7 mouse cellular contexts compared by ENCODE assay signal in genomic region chr3:51156386-51157290, GRCm38 (mm10).
A peak's percentile ranks its signal among the peaks of the same experiment; 100 is the strongest.
DNase-seq lines count a peak whose midpoint lies in the region; ATAC-seq lines count a peak whose summit lies in the region.

No protein-coding gene starts in this region.

- ATAC-seq in hindbrain, embryonic 13.5 days (ENCODE audit: low FRiP score) = peak; percentile 90

- H3K36me3 ChIP-seq in hindbrain, embryonic 13.5 days = no peaks in the 10 kb centered on the region

- peaks cover 31% of the 10 kb centered on the region for H3K4me1 ChIP-seq in hindbrain, embryonic 13.5 days (replicated peaks)

- H3K27me3 ChIP-seq in hindbrain, embryonic 13.5 days = 0 out of 2 replicates have a peak, but pooled peaks cover 3% of the 10 kb centered on the region

- WGBS in hindbrain, embryonic 13.5 days = 40% methylated on average over 20 of the region's 20 CpGs

- H3K4me2 ChIP-seq in hindbrain, embryonic 13.5 days = no peak overlapping the region

- H3K4me3 ChIP-seq in hindbrain, embryonic 13.5 days = no peak overlapping the region

- peak; percentile 37 to 55 for DNase-seq in adrenal gland, adult 18-20 months (ENCODE audit: low spot score in 2 of 2)
- DNase-seq in cerebellum, postnatal 36 days = peak; percentile 41 to 45
- peak; percentile 16 to 44 for DNase-seq in frontal cortex, postnatal 25 days (ENCODE audit: low spot score in 2 of 2)
- peak; percentile 54 to 69 for DNase-seq in layer of hippocampus, postnatal 25 days (ENCODE audit: extremely low spot score in 1 of 2, low spot score in 1 of 2)
- DNase-seq in lung, postnatal 14 days = peak; percentile 67
- peak; percentile 13 to 38 for DNase-seq in right cerebral cortex, postnatal 36 days (ENCODE audit: low spot score in 2 of 2)

- no peaks in the 10 kb centered on the region for H3K9me3 ChIP-seq in hindbrain, embryonic 13.5 days

- H3K9ac ChIP-seq in hindbrain, embryonic 13.5 days = no peak overlapping the region

- H3K27ac ChIP-seq in hindbrain, embryonic 13.5 days = peak overlapping the region; percentile 73
